Mouse (Mus musculus) heart, embryonic 10.5 days (tissue): Measurements from ENCODE around the gene Cntnap2. TPM values are rescaled to one million over a fixed set of nuclear protein-coding genes. Genes with fewer than 3 reads are reported as not detected.

ENCODE experiments used
- DNase-seq: peaks from one replicate; pipeline ENCODE4 v3.0.0-alpha.2; 2017; ENCODE audit warnings: low spot score
- H3K27ac ChIP-seq: fragments of 300-500 bp; sonication (generic); 2 replicates; pipeline ENCODE4 v1.5.1; 2016; ENCODE audit warnings: mild to moderate bottlenecking
- H3K27me3 ChIP-seq: fragments of 300-500 bp; sonication (generic); 2 replicates; pipeline ENCODE4 v1.6.1; 2016; ENCODE audit warnings: mild to moderate bottlenecking; ENCODE audit not compliant: poor library complexity, insufficient read depth, severe bottlenecking
- H3K36me3 ChIP-seq: fragments of 300-500 bp; sonication (generic); 2 replicates; pipeline ENCODE4 v1.6.1; 2016; ENCODE audit warnings: mild to moderate bottlenecking, moderate library complexity
- H3K4me1 ChIP-seq: fragments of 300-500 bp; sonication (generic); 2 replicates; pipeline ENCODE4 v1.6.1; 2016; ENCODE audit warnings: mild to moderate bottlenecking
- H3K4me3 ChIP-seq: fragments of 300-500 bp; sonication (generic); 2 replicates; pipeline ENCODE4 v1.5.1; 2016; ENCODE audit warnings: mild to moderate bottlenecking, moderate library complexity
- H3K9me3 ChIP-seq: fragments of 300-500 bp; sonication (generic); 2 replicates; pipeline ENCODE4 v1.6.1; 2016; ENCODE audit warnings: mild to moderate bottlenecking, moderate library complexity
- WGBS: fragments of 180-500 bp; shearing (Covaris S2); methylation state at CpG from one replicate; pipeline ENCODE4 v1.1.7; 2016; 5-methylcytosine and 5-hydroxymethylcytosine counted together
- polyA plus RNA-seq: library from polyadenylated mRNA; unstranded; fragments of >200 nt; fragmentation: Nextera tagmentation; extraction: Ambion mirVana; gene quantifications from 2 replicates; pipeline ENCODE4 v1.2.1, GENCODE M21; 2016

Cntnap2 gene
- polyA plus RNA-seq, 1 experiment from 2014 or later, result 1.4 TPM

GRCm38 (mm10) chr6:46919973-46920372 is 1860.8 kb downstream of the Cntnap2 start:
- Histone ChIP-seq H3K4me3 (no peak overlapping the region), H3K4me1 (no peaks in the 10 kb centered on the region), H3K9me3 (no peaks in the 10 kb centered on the region), H3K27me3 (no peaks in the 10 kb centered on the region), H3K36me3 (no peaks in the 10 kb centered on the region), H3K27ac (no peak overlapping the region)
- DNase-seq, result no peak
- 65% methylated on average over 3 of the region's 3 CpGs for WGBS

DNA sequence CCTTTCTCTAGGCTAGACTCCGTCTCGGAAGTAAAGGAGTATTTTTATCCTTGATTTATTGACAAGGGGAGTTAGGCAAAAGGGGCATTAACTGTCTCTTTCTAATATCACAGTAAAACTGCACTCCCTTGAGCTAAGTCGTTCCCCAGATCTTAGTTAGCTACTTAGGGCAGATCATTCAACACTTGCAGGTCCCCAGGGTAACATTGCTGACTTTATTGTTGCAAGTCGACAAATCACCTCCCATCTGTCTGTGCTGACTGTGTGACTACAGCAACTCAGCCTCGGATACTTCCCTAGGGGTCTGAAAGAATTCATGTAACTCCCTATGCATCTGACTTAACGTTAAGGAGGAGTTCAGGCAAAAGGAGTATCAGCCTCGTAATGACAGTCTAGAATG is 1865.6 kb downstream of the Cntnap2 start:
- H3K4me3 ChIP-seq, result no peak overlapping the region
- no peaks in the 10 kb centered on the region for H3K36me3 ChIP-seq
- no peaks in the 10 kb centered on the region for H3K4me1 ChIP-seq
- no peak for DNase-seq
- no peaks in the 10 kb centered on the region for H3K9me3 ChIP-seq
- no peaks in the 10 kb centered on the region for H3K27me3 ChIP-seq
- no peak overlapping the region for H3K27ac ChIP-seq
- WGBS, result 54% methylated on average over 7 of the region's 7 CpGs

DNA sequence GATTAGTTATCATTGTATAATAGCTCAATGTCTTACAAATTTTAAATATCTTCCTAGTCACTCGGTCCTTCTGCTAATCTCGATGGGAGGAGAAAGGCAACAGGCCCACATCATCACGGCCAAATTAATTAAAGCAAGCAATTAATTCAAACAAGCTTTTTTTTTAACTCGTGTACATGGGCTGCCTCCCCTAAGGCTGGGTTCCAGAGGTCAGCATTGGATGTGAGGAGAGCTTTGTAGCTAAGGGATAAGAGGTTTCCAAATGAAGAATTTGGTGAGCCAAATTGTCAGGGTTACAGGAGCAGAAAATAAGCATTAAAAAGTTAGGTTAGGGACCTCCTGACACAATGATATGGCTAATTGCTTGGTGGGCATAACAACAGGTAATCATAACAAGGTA is 1886.5 kb downstream of the Cntnap2 start:
- no peak overlapping the region for H3K27ac ChIP-seq
- no peaks in the 10 kb centered on the region for H3K4me1 ChIP-seq
- H3K9me3 ChIP-seq, result no peaks in the 10 kb centered on the region
- DNase-seq, result no peak
- no peaks in the 10 kb centered on the region for H3K27me3 ChIP-seq
- no peak overlapping the region for H3K4me3 ChIP-seq
- H3K36me3 ChIP-seq, result no peaks in the 10 kb centered on the region
- 75% methylated on average over 4 of the region's 4 CpGs for WGBS

GRCm38 (mm10) chr6:46961022-46961686 is 1902.0 kb downstream of the Cntnap2 start:
- Histone ChIP-seq H3K27me3 (no peaks in the 10 kb centered on the region), H3K4me1 (no peaks in the 10 kb centered on the region), H3K36me3 (no peaks in the 10 kb centered on the region), H3K9me3 (no peaks in the 10 kb centered on the region), H3K27ac (no peak overlapping the region), H3K4me3 (no peak overlapping the region)
- DNase-seq, result peak; percentile 83
- WGBS, result 32% methylated on average over 10 of the region's 10 CpGs

- WGBS, result 70% methylated on average over 2 of the region's 2 CpGs
- no peaks in the 10 kb centered on the region for H3K9me3 ChIP-seq
- H3K4me3 ChIP-seq, result no peak overlapping the region
- H3K36me3 ChIP-seq, result no peaks in the 10 kb centered on the region
- H3K4me1 ChIP-seq, result no peaks in the 10 kb centered on the region
- H3K27me3 ChIP-seq, result no peaks in the 10 kb centered on the region
- H3K27ac ChIP-seq, result no peak overlapping the region
- no peak for DNase-seq
Observed at GRCm38 (mm10) chr6:46963261-46963660, 1904.1 kb downstream of the Cntnap2 start.

DNA sequence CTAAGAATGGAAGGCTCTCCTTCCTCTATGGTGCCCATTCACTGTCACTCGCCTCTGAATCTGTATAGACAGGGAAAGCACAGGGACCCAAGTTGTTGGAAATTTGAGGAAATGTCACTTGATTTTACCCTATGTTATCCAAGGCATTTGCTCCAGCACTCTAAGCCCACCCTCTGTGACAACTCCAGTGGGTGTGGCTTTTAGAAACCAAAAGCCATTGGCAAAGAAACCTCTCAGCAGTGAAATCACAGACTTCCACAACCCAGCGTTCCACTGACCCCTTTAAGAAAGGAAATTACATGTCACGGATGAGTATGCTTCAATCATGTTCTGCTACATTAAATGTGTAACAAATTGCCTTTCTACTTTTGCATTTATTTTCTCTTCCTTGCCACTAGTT is 1904.5 kb downstream of the Cntnap2 start:
- H3K4me3 ChIP-seq, result no peak overlapping the region

DNA sequence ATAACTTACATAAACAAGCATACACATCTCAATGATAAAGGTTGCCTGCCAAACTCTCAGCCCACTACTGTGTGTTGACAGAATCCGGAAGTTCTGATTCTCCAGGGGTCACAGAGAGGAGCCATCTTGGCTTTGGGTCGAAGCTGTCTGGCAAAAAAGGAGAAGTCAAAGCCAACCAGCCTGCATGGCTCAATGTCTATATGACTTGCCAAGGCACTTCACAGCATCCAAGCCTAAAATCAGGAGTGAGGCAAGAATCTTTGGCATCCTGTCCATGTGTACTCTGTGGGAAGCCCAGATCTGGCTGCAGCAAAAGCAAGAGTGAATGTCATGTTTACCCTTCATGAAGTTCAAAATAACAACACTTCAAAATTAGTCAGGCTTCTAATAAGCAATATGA is 1913.5 kb downstream of the Cntnap2 start:
- Histone ChIP-seq H3K4me1 (no peaks in the 10 kb centered on the region), H3K27me3 (no peaks in the 10 kb centered on the region), H3K27ac (no peak overlapping the region), H3K9me3 (no peaks in the 10 kb centered on the region), H3K36me3 (no peaks in the 10 kb centered on the region), H3K4me3 (no peak overlapping the region)
- 74% methylated on average over 2 of the region's 2 CpGs for WGBS
- DNase-seq, result no peak

More for the DNA sequence above, 1904.5 kb downstream of the Cntnap2 start:
- no peak for DNase-seq
- Histone ChIP-seq H3K4me1 (no peaks in the 10 kb centered on the region), H3K27ac (no peak overlapping the region), H3K27me3 (no peaks in the 10 kb centered on the region), H3K36me3 (no peaks in the 10 kb centered on the region), H3K9me3 (no peaks in the 10 kb centered on the region)
- 76% methylated on average over 3 of the region's 3 CpGs for WGBS

DNA sequence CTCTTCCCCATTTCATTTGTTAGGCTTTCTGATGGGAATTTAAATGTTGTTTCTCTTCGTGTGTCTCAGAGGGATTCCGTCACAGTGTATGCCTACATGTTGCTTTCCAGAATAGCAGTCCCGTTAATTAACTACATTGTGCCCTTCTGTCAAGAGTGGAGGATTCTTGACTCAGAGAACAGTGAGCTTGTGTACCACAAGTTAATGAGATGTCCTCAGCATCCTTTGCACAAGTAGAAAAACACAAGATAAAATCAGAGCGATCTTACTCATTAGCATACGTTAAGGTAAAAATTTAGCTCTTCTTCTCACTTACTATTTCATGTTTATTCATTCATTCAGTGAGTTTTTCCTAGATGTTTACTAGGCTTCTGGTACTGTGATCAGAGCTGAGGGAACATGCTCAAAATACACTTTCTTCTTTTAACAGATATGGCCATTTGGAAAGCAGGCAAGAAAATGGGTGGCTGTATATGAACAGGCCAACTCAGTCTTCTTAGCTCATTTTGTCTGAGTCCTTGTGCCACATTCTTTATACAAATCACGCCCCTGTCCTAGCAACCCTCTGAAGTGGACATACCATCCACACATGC is 1936.9 kb downstream of the Cntnap2 start:
- no peak for DNase-seq
- H3K36me3 ChIP-seq, result no peaks in the 10 kb centered on the region
- no peak overlapping the region for H3K4me3 ChIP-seq
- no peaks in the 10 kb centered on the region for H3K9me3 ChIP-seq
- H3K27me3 ChIP-seq, result no peaks in the 10 kb centered on the region
- H3K4me1 ChIP-seq, result no peaks in the 10 kb centered on the region
- WGBS, result 84% methylated on average over 6 of the region's 6 CpGs
- H3K27ac ChIP-seq, result no peak overlapping the region

DNA sequence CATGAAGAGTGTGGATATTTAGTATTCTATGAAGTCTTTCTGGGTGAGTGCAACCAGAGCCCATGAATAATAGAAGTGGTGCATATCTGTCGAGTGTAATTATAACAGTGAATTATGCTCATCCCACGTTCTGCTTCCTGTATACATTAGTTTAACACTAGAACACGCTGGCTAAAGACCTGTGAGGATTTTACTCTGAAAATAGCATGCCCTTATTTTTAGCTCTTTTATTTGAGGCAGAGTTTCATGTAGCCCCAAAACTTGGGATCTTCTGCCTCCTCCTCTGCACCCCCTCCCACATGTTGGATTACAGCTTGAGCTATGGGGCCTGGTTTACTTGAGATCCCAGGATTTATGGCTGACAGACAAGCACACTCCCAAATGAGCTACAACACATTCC is 1945.3 kb downstream of the Cntnap2 start:
- H3K27ac ChIP-seq, result no peak overlapping the region
- no peak for DNase-seq
- no peaks in the 10 kb centered on the region for H3K27me3 ChIP-seq
- WGBS, result 69% methylated on average over 3 of the region's 3 CpGs
- H3K4me3 ChIP-seq, result no peak overlapping the region
- no peaks in the 10 kb centered on the region for H3K4me1 ChIP-seq
- no peaks in the 10 kb centered on the region for H3K36me3 ChIP-seq
- no peaks in the 10 kb centered on the region for H3K9me3 ChIP-seq

DNA sequence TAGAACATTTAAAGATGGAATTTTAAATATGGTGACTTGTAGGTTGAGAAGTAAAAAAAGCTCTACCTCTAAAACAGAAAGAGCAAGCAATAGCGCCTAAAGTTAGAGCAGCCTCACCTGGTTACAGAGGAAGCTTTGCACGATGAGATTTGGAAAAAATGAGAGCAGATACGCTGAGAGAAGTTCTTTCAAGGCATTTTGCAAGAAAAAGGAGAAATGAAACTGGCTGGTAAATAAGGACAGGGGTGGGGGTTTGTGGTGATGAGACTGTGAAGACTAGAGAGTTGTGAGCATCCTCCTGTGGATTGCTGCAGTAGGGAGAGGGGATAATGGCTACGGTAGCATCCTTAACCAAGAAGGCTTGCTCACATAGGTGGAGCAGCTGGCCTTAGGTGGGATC is 1953.8 kb downstream of the Cntnap2 start:
- no peak for DNase-seq
- 86% methylated on average over 4 of the region's 4 CpGs for WGBS
- Histone ChIP-seq H3K36me3 (no peaks in the 10 kb centered on the region), H3K4me3 (no peak overlapping the region), H3K9me3 (no peaks in the 10 kb centered on the region), H3K4me1 (no peaks in the 10 kb centered on the region), H3K27ac (no peak overlapping the region), H3K27me3 (no peaks in the 10 kb centered on the region)

- Histone ChIP-seq H3K27ac (no peak overlapping the region), H3K9me3 (no peaks in the 10 kb centered on the region), H3K27me3 (no peaks in the 10 kb centered on the region), H3K4me1 (no peaks in the 10 kb centered on the region), H3K36me3 (no peaks in the 10 kb centered on the region), H3K4me3 (no peak overlapping the region)
- peak; percentile 82 for DNase-seq
- WGBS, result 12% methylated on average over 4 of the region's 4 CpGs
Observed at GRCm38 (mm10) chr6:47013535-47013934, 1954.4 kb downstream of the Cntnap2 start.

GRCm38 (mm10) chr6:47014886-47015586 is 1955.9 kb downstream of the Cntnap2 start:
- Histone ChIP-seq H3K36me3 (no peaks in the 10 kb centered on the region), H3K4me3 (no peak overlapping the region), H3K9me3 (no peaks in the 10 kb centered on the region), H3K27ac (no peak overlapping the region), H3K27me3 (no peaks in the 10 kb centered on the region), H3K4me1 (no peaks in the 10 kb centered on the region)
- WGBS, result 75% methylated on average over 1 of the region's 1 CpGs
- DNase-seq, result no peak

DNA sequence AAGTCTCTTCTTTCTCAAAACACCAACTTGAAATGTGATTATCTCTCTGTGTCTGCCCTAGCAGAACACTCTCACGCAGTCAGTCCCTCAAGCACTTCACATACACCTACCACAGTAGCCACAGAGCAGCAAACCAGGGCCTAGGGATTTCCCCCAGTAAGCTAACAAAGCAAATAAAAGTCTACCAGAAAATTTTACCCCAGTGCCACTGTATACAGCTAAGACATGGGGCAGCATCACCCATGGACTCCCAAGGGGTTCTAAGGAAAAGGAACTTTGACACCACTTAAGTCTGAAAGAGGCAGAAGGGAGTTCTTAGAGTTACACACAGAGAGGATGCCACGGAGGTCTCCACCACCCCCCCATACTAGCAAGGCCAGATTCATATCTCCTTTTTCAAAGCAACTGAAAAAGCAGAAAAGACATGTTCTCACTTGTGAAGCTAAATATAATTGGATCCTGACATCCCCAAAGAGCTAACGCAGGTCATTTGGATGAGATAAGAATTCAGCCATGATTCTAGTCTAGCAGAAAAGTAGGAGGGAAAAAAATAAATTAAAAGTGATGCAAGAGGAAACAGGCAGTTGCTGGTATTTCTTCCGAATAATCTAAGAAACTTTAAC is 1967.0 kb downstream of the Cntnap2 start:
- Histone ChIP-seq H3K4me1 (no peaks in the 10 kb centered on the region), H3K27ac (no peak overlapping the region), H3K9me3 (no peaks in the 10 kb centered on the region), H3K27me3 (no peaks in the 10 kb centered on the region), H3K36me3 (no peaks in the 10 kb centered on the region), H3K4me3 (no peak overlapping the region)
- 68% methylated on average over 4 of the region's 4 CpGs for WGBS
- DNase-seq, result no peak
